Mouse (Mus musculus) stomach, embryonic 16.5 days (tissue): ENCODE results near the gene Dnajc30. TPM values are rescaled to one million over a fixed set of nuclear protein-coding genes. Genes with fewer than 3 reads are reported as not detected.

Experiments
- ATAC-seq: fragments of 200-750 bp; cut with Nextera tagmentation; 2 replicates; pipeline ENCODE4 v1.8.0; 2017; ENCODE audit warnings: moderate number of reproducible peaks, moderate TSS enrichment; ENCODE audit not compliant: insufficient read depth, low FRiP score
- H3K27ac ChIP-seq: fragments of 300-500 bp; sonication (generic); 2 replicates; pipeline ENCODE4 v1.5.1; 2014; ENCODE audit warnings: low read length
- H3K27me3 ChIP-seq: fragments of 300-500 bp; sonication (generic); 2 replicates; pipeline ENCODE4 v1.6.1; 2014; ENCODE audit warnings: low read length, control low read depth, mixed read lengths; ENCODE audit not compliant: control insufficient read depth, insufficient read depth
- H3K36me3 ChIP-seq: fragments of 300-500 bp; sonication (generic); 2 replicates; pipeline ENCODE4 v1.6.1; 2014; ENCODE audit warnings: low read length; ENCODE audit not compliant: control insufficient read depth, insufficient read depth
- H3K4me1 ChIP-seq: fragments of 300-500 bp; sonication (generic); 2 replicates; pipeline ENCODE4 v1.6.1; 2014; ENCODE audit warnings: low read length, control low read depth, mixed read lengths; ENCODE audit not compliant: control insufficient read depth, insufficient read depth
- H3K4me2 ChIP-seq: fragments of 300-500 bp; sonication (generic); 2 replicates; pipeline ENCODE4 v1.6.1; 2014; ENCODE audit warnings: low read depth, low read length, mixed read lengths
- H3K4me3 ChIP-seq: fragments of 300-500 bp; sonication (generic); replicated peaks from 2 replicates; pipeline ENCODE4 v1.5.1; 2014; ENCODE audit warnings: mild to moderate bottlenecking, low read length
- H3K9ac ChIP-seq: fragments of 300-500 bp; sonication (generic); 2 replicates; pipeline ENCODE4 v1.6.1; 2014; ENCODE audit warnings: low read length
- H3K9me3 ChIP-seq: fragments of 300-500 bp; sonication (generic); replicated peaks from 2 replicates; pipeline ENCODE4 v1.6.1; 2016; ENCODE audit warnings: low read length, control low read depth; ENCODE audit not compliant: control insufficient read depth
- WGBS: fragments of 180-500 bp; shearing (Covaris S2); extraction: QIAGEN DNeasy Blood & Tissue Kit; methylation state at CpG from one replicate; pipeline ENCODE4 v1.1.7; 2014; 5-methylcytosine and 5-hydroxymethylcytosine counted together
- polyA plus RNA-seq: library from polyadenylated mRNA; unstranded; fragments of >200 nt; fragmentation: Nextera tagmentation; extraction: Ambion mirVana; gene quantifications from 2 replicates; pipeline ENCODE4 v1.2.1, GENCODE M21; 2015

Dnajc30 gene
- polyA plus RNA-seq, 1 experiment from 2014 or later: 33.3 TPM

DNA sequence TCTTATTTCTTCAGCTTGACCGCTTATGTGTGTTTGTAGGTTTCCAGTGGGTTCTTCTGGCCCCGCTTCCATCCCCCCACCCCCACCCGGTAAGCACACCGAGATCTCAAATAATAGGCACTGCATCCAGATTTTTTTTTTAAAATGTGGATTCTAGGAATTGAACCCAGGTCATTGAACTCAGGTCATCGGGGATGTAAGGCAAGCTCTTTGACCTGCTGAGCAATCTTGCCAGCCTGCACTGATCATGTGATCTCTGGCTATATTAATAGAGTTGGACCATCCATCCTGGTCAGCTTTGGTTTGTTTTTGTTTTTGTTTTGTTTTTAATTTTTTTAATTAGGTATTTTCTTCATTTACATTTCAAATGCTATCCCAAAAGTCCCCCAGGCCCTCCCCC, 31.4 kb upstream of the Dnajc30 start:
- H3K9ac ChIP-seq: no peak overlapping the region
- H3K4me1 ChIP-seq: peaks cover 13% of the 10 kb centered on the region
- no peaks in the 10 kb centered on the region for H3K27me3 ChIP-seq
- H3K4me3 ChIP-seq: no peak overlapping the region
- no peaks in the 10 kb centered on the region for H3K9me3 ChIP-seq
- ATAC-seq: no peak
- WGBS: 92% methylated on average over 5 of the region's 5 CpGs
- no peak overlapping the region for H3K4me2 ChIP-seq
- no peak overlapping the region for H3K27ac ChIP-seq
- H3K36me3 ChIP-seq: no peaks in the 10 kb centered on the region

DNA sequence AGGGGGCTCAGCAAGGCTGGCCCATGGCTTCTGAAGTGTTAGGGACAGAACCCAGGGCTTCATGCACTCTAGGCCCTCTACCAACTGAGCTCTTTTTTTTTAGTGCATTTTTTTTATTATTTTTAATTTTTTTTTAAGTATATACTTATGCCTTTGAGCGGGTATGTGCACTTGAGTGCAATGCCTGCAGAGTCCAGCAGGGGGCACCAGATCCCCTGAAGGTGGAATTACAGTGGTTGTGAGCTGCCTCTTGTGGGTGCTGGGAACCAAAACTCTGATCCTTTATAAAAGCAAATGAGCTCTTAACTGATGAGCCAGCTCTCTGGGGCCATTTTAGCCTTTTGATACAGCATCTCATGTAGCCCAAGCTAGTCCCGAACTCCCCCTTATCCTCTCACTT, 29.4 kb upstream of the Dnajc30 start:
- H3K9me3 ChIP-seq: no peaks in the 10 kb centered on the region
- peaks cover under 1% of the 10 kb centered on the region; the same call in 1 of the 2 replicates for H3K4me1 ChIP-seq
- no peak for ATAC-seq
- no peak overlapping the region for H3K27ac ChIP-seq
- H3K4me3 ChIP-seq: no peak overlapping the region
- 91% methylated on average over 2 of the region's 2 CpGs for WGBS
- H3K9ac ChIP-seq: no peak overlapping the region
- 0 out of 2 replicates have a peak, but pooled peaks cover 3% of the 10 kb centered on the region for H3K36me3 ChIP-seq
- no peak overlapping the region for H3K4me2 ChIP-seq
- no peaks in the 10 kb centered on the region for H3K27me3 ChIP-seq

DNA sequence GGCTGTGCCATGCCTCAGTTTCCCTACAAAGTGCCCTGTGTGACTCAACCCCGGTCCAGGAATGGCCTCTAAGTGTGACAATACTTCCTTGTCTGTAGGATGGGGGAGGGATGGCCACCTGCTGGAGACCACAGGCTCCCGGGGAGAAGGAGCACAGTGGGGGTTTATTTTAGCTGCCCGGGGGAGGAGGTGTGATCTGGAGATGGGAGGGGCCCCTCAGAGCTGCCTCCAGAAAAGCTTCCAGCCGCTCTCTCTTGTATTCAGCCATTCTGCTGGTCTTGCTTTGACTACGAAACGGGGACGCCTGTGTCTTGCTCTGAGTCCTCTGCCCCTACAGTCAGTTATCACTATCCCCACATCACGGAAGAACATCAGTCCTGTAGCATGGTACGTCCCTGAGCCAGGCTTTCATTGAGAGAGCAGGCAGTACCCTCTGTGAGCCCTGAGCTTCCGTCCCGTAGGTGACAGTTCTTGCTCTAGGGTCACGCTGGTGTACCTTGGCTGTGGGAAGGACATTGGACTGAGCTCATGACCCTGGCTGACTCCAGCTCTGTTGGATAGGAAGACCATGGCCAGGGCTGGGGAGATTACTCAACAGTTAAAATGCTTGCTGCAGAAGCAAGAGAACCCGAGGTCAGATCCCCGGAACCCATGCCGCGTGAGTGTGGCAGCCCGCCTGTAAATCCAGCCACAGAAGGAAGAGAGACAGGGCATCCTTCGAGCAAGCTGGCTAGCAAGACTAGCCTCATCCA, 28.2 kb upstream of the Dnajc30 start:
- H3K4me2 ChIP-seq: no peak overlapping the region
- no peak overlapping the region for H3K4me3 ChIP-seq
- H3K4me1 ChIP-seq: no peaks in the 10 kb centered on the region
- no peak overlapping the region for H3K27ac ChIP-seq
- ATAC-seq: no peak
- 0 out of 2 replicates have a peak, but pooled peaks cover 3% of the 10 kb centered on the region for H3K36me3 ChIP-seq
- H3K9me3 ChIP-seq: no peaks in the 10 kb centered on the region
- H3K9ac ChIP-seq: no peak overlapping the region
- no peaks in the 10 kb centered on the region for H3K27me3 ChIP-seq
- 62% methylated on average over 18 of the region's 18 CpGs for WGBS

- Histone ChIP-seq H3K4me3 (no peak overlapping the region), H3K27me3 (no peaks in the 10 kb centered on the region), H3K4me1 (no peaks in the 10 kb centered on the region), H3K36me3 (0 out of 2 replicates have a peak, but pooled peaks cover 3% of the 10 kb centered on the region), H3K27ac (no peak overlapping the region), H3K4me2 (no peak overlapping the region), H3K9me3 (no peaks in the 10 kb centered on the region), H3K9ac (no peak overlapping the region)
- no peak for ATAC-seq
- WGBS: 84% methylated on average over 3 of the region's 3 CpGs
These were observed 26.1 kb upstream of the Dnajc30 start for GRCm38 (mm10) chr5:135037946-135038345.

DNA sequence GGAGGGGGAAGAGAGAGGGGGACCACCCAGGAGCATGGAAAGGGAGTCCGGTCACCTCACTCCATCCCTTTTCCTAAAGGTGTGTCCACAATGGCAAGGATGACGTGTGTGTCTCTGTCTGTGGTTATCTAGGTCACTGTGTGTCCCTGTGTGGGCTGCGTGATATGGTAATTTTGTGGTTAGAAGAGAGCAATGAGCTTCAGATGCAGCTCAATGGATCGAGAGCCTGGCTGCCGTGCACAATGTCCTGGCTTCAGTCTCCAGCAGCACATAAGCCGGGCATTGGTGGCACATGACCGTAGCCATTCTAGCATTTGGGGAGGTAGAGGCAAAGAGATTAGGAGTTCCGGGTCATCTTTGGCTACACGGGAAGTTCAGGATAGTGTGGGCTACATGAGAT, 24.5 kb upstream of the Dnajc30 start:
- Histone ChIP-seq H3K27me3 (no peaks in the 10 kb centered on the region), H3K4me2 (no peak overlapping the region), H3K9ac (no peak overlapping the region), H3K4me1 (no peaks in the 10 kb centered on the region), H3K27ac (no peak overlapping the region), H3K36me3 (0 out of 2 replicates have a peak, but pooled peaks cover 3% of the 10 kb centered on the region), H3K9me3 (no peaks in the 10 kb centered on the region), H3K4me3 (no peak overlapping the region)
- ATAC-seq: no peak
- 82% methylated on average over 9 of the region's 9 CpGs for WGBS

GRCm38 (mm10) chr5:135040059-135040458, 23.9 kb upstream of the Dnajc30 start:
- Histone ChIP-seq H3K27me3 (no peaks in the 10 kb centered on the region), H3K4me2 (no peak overlapping the region), H3K4me3 (no peak overlapping the region), H3K27ac (no peak overlapping the region), H3K36me3 (0 out of 2 replicates have a peak, but pooled peaks cover 8% of the 10 kb centered on the region), H3K4me1 (no peaks in the 10 kb centered on the region), H3K9me3 (no peaks in the 10 kb centered on the region), H3K9ac (no peak overlapping the region)
- no peak for ATAC-seq
- WGBS: 57% methylated on average over 6 of the region's 6 CpGs

DNA sequence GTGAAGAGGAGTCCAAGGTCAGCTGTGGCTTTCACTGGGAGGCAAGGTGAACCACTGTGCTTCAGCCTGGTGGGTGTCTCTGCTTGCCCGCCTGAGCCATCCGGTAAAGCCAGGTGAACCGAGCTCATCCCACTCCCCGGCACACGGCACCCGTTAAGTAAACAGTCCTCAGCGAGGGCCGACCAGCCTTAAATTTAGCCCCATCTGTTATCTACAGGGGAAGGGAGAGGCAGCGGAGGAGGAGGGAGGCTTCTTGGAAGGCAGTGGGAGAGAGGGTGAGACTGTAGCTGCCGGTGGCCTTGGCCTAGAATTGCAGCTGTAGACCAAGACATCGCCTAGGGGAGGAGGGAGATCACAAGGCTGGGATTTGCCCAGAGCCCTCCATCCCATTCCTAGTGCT, 23.2 kb upstream of the Dnajc30 start:
- no peak overlapping the region for H3K4me2 ChIP-seq
- no peaks in the 10 kb centered on the region for H3K27me3 ChIP-seq
- no peaks in the 10 kb centered on the region for H3K9me3 ChIP-seq
- H3K27ac ChIP-seq: no peak overlapping the region
- no peak for ATAC-seq
- 0 out of 2 replicates have a peak, but pooled peaks cover 8% of the 10 kb centered on the region for H3K36me3 ChIP-seq
- WGBS: 32% methylated on average over 11 of the region's 11 CpGs
- no peaks in the 10 kb centered on the region for H3K4me1 ChIP-seq
- H3K9ac ChIP-seq: no peak overlapping the region
- H3K4me3 ChIP-seq: no peak overlapping the region

DNA sequence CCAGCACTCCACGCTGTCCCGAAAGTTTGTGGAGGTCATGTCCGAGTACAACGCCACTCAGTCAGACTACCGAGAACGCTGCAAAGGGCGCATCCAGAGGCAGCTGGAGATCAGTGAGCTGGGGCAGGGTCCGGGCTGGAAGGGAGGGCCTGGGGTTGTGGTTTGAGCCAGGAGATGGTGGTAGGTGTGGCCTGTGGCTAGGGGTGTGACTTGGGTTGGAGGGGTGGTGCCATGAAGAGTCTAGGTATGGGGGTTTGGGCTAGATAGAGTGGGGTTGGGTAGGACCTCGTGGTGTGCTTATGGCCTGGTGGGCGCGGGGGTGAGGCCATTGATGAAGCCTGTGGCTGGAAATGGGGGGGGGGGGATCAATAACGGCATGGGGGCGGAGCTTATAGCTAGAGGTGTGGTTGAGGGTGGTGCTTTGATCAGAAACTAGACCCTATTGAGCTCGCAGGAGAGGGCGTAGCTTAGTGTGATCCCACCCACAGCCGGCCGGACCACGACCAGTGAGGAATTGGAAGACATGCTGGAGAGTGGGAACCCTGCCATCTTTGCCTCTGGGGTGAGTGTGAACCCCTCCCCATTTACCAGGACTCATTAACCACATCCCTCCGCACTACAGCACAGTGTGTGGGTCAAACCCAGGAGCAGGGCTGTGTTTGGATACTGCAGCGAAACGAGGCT, 21.8 kb upstream of the Dnajc30 start:
- H3K9ac ChIP-seq: no peak overlapping the region
- H3K27ac ChIP-seq: no peak overlapping the region
- H3K4me3 ChIP-seq: no peak overlapping the region
- H3K36me3 ChIP-seq: peaks cover 8% of the 10 kb centered on the region; the same call in 1 of the 2 replicates
- WGBS: 44% methylated on average over 21 of the region's 21 CpGs
- H3K9me3 ChIP-seq: no peaks in the 10 kb centered on the region
- no peaks in the 10 kb centered on the region for H3K27me3 ChIP-seq
- no peaks in the 10 kb centered on the region for H3K4me1 ChIP-seq
- 0 out of 2 replicates have a peak overlapping the region, but pooled peaks have one; percentile 6 for H3K4me2 ChIP-seq
- ATAC-seq: peak; percentile 21; the same call in 1 of the 2 replicates

GRCm38 (mm10) chr5:135044575-135044974, 19.4 kb upstream of the Dnajc30 start:
- no peak overlapping the region for H3K4me2 ChIP-seq

More at GRCm38 (mm10) chr5:135044575-135044974, 19.4 kb upstream of the Dnajc30 start:
- WGBS: 92% methylated on average over 3 of the region's 3 CpGs
- H3K4me1 ChIP-seq: no peaks in the 10 kb centered on the region
- no peak overlapping the region for H3K9ac ChIP-seq
- peaks cover 6% of the 10 kb centered on the region; the same call in 1 of the 2 replicates for H3K36me3 ChIP-seq
- H3K9me3 ChIP-seq: no peaks in the 10 kb centered on the region
- no peaks in the 10 kb centered on the region for H3K27me3 ChIP-seq
- no peak overlapping the region for H3K27ac ChIP-seq
- ATAC-seq: no peak
- H3K4me3 ChIP-seq: no peak overlapping the region
